Mouse (Mus musculus) liver, embryonic 15.5 days (tissue): ENCODE results near the gene Mrtfb. TPM values are rescaled to one million over a fixed set of nuclear protein-coding genes. Genes with fewer than 3 reads are reported as not detected.

Source experiments
- ATAC-seq: fragments of 200-750 bp; cut with Nextera tagmentation; 2 replicates; pipeline ENCODE4 v1.8.0; 2017; ENCODE audit warnings: moderate number of reproducible peaks, mild to moderate bottlenecking, moderate library complexity; ENCODE audit not compliant: insufficient read depth
- H3K27ac ChIP-seq: fragments of 300-500 bp; sonication (generic); replicated peaks from 2 replicates; pipeline ENCODE4 v1.5.1; 2015; ENCODE audit warnings: mild to moderate bottlenecking, inconsistent platforms
- H3K27me3 ChIP-seq: fragments of 300-500 bp; sonication (generic); 2 replicates; pipeline ENCODE4 v1.6.1; 2015; ENCODE audit warnings: mild to moderate bottlenecking, inconsistent platforms
- H3K36me3 ChIP-seq: fragments of 300-500 bp; sonication (generic); replicated peaks from 2 replicates; pipeline ENCODE4 v1.6.1; 2015; ENCODE audit warnings: moderate library complexity, mild to moderate bottlenecking, inconsistent platforms
- H3K4me1 ChIP-seq: fragments of 300-500 bp; sonication (generic); replicated peaks from 2 replicates; pipeline ENCODE4 v1.6.1; 2015; ENCODE audit warnings: inconsistent platforms
- H3K4me2 ChIP-seq: fragments of 300-500 bp; sonication (generic); 2 replicates; pipeline ENCODE4 v1.6.1; 2015; ENCODE audit warnings: moderate library complexity, mild to moderate bottlenecking, inconsistent platforms
- H3K4me3 ChIP-seq: fragments of 300-500 bp; sonication (generic); replicated peaks from 2 replicates; pipeline ENCODE4 v1.5.1; 2015; ENCODE audit warnings: mild to moderate bottlenecking, inconsistent platforms
- H3K9ac ChIP-seq: fragments of 300-500 bp; sonication (generic); 2 replicates; pipeline ENCODE4 v1.6.1; 2015; ENCODE audit warnings: moderate library complexity, mild to moderate bottlenecking, inconsistent platforms
- H3K9me3 ChIP-seq: fragments of 300-500 bp; sonication (generic); replicated peaks from 2 replicates; pipeline ENCODE4 v1.6.1; 2016; ENCODE audit warnings: inconsistent platforms
- WGBS: fragments of 180-500 bp; shearing (Covaris S2); methylation state at CpG from one replicate; pipeline ENCODE4 v1.1.7; 2015; ENCODE audit warnings: mixed read lengths; ENCODE audit not compliant: insufficient replicate concordance; 5-methylcytosine and 5-hydroxymethylcytosine counted together
- microRNA counts: library from miRNA; unstranded; fragments of <30 nt; microRNA quantifications from one replicate; lab custom pipeline; 2016
- microRNA-seq: library from miRNA; unstranded; fragments of <30 nt; microRNA quantifications from one replicate; pipeline ENCODE4, GENCODE M21; 2016
- polyA plus RNA-seq: library from polyadenylated mRNA; unstranded; fragments of >200 nt; fragmentation: Nextera tagmentation; extraction: Ambion mirVana; gene quantifications from 2 replicates; pipeline ENCODE4 v1.2.1, GENCODE M21; 2015

The Mrtfb gene
- polyA plus RNA-seq, 1 experiment from 2014 or later: 3.3 TPM

GRCm38 (mm10) chr16:13452661-13453060, 196.4 kb downstream of the Mrtfb start:
- Histone ChIP-seq H3K9ac (no peak overlapping the region), H3K9me3 (no peaks in the 10 kb centered on the region), H3K4me1 (peaks cover 13% of the 10 kb centered on the region), H3K27me3 (peaks cover 29% of the 10 kb centered on the region), H3K27ac (no peak overlapping the region), H3K36me3 (no peaks in the 10 kb centered on the region), H3K4me2 (no peak overlapping the region), H3K4me3 (no peak overlapping the region)
- no peak for ATAC-seq
- 76% methylated on average over 7 of the region's 7 CpGs for WGBS

GRCm38 (mm10) chr16:13454026-13454600, 197.8 kb downstream of the Mrtfb start:
- Histone ChIP-seq H3K27ac (no peak overlapping the region), H3K27me3 (peaks cover 14% of the 10 kb centered on the region), H3K9ac (no peak overlapping the region), H3K4me3 (no peak overlapping the region), H3K4me1 (no peaks in the 10 kb centered on the region; the same call in 1 of the 2 replicates), H3K36me3 (no peaks in the 10 kb centered on the region), H3K4me2 (no peak overlapping the region), H3K9me3 (no peaks in the 10 kb centered on the region)
- no peak for ATAC-seq
- WGBS: 65% methylated on average over 10 of the region's 10 CpGs

- ATAC-seq: no peak
- H3K27me3 ChIP-seq: 0 out of 2 replicates have a peak, but pooled peaks cover under 1% of the 10 kb centered on the region
- H3K4me3 ChIP-seq: no peak overlapping the region
- H3K27ac ChIP-seq: no peak overlapping the region
- H3K9me3 ChIP-seq: no peaks in the 10 kb centered on the region
- H3K4me2 ChIP-seq: no peak overlapping the region
- no peaks in the 10 kb centered on the region for H3K36me3 ChIP-seq
- H3K9ac ChIP-seq: no peak overlapping the region
- H3K4me1 ChIP-seq: no peaks in the 10 kb centered on the region
Observed at GRCm38 (mm10) chr16:13455560-13455959, 199.3 kb downstream of the Mrtfb start.

- no peak overlapping the region for H3K4me3 ChIP-seq
- ATAC-seq: no peak
- no peak overlapping the region for H3K9ac ChIP-seq
- H3K9me3 ChIP-seq: no peaks in the 10 kb centered on the region
- H3K27ac ChIP-seq: no peak overlapping the region
- no peaks in the 10 kb centered on the region for H3K4me1 ChIP-seq
- H3K36me3 ChIP-seq: no peaks in the 10 kb centered on the region
- H3K4me2 ChIP-seq: no peak overlapping the region
- no peaks in the 10 kb centered on the region for H3K27me3 ChIP-seq
Observed at GRCm38 (mm10) chr16:13458556-13458955, 202.3 kb downstream of the Mrtfb start.

- Histone ChIP-seq H3K36me3 (no peaks in the 10 kb centered on the region), H3K4me1 (no peaks in the 10 kb centered on the region), H3K27ac (no peak overlapping the region), H3K9me3 (no peaks in the 10 kb centered on the region), H3K4me3 (no peak overlapping the region), H3K4me2 (no peak overlapping the region), H3K27me3 (no peaks in the 10 kb centered on the region), H3K9ac (no peak overlapping the region)
- no peak for ATAC-seq
- WGBS: 66% methylated on average over 1 of the region's 1 CpGs
Observed at GRCm38 (mm10) chr16:13460071-13460470, 203.8 kb downstream of the Mrtfb start.

GRCm38 (mm10) chr16:13460777-13461408, 204.6 kb downstream of the Mrtfb start:
- Histone ChIP-seq H3K27ac (no peak overlapping the region), H3K27me3 (no peaks in the 10 kb centered on the region), H3K36me3 (no peaks in the 10 kb centered on the region), H3K9me3 (no peaks in the 10 kb centered on the region), H3K4me1 (no peaks in the 10 kb centered on the region), H3K4me2 (no peak overlapping the region), H3K4me3 (no peak overlapping the region), H3K9ac (no peak overlapping the region)
- 57% methylated on average over 3 of the region's 3 CpGs for WGBS
- no peak for ATAC-seq

GRCm38 (mm10) chr16:13464662-13465061, 208.4 kb downstream of the Mrtfb start:
- Histone ChIP-seq H3K9ac (no peak overlapping the region), H3K4me3 (no peak overlapping the region), H3K4me2 (no peak overlapping the region), H3K27ac (no peak overlapping the region), H3K9me3 (no peaks in the 10 kb centered on the region), H3K36me3 (no peaks in the 10 kb centered on the region), H3K27me3 (no peaks in the 10 kb centered on the region), H3K4me1 (no peaks in the 10 kb centered on the region)
- no peak for ATAC-seq
- WGBS: 68% methylated on average over 5 of the region's 5 CpGs

MicroRNA genes within 50 kb of the gene (microRNA counts, 519-probe panel; counts per million panel counts)
- microRNA mmu-miR-193b (lab: Ali Mortazavi, UCI): 3,590 counts per million, percentile 72 among the panel's probes with 10 or more counts

Small RNA genes within 50 kb of the gene (microRNA-seq; reads per million reads assigned to microRNA genes)
- gene Mir193b: 24.4 reads per million, percentile 39 among the genes with 10 or more reads in this experiment
- not detected for gene Mir365-1

Other genes with a start within 250 kb of the Mrtfb start
- gene Ercc4, start 146.8 kb upstream of the Mrtfb start, polyA plus RNA-seq: 4.0 and 4.1 TPM in 2 replicates